Mouse (Mus musculus): ENCODE measurements around the gene Mrpl24. TPM values are rescaled to one million over a fixed set of nuclear protein-coding genes. Genes with fewer than 3 reads are reported as not detected.
"Not testable (repeated sequence)": the region's sequence is repeated elsewhere in the genome, so short reads cannot be mapped to it uniquely, and the experiment has no call there.

Gene Mrpl24
- 10 to 100 TPM; 36.7 to 42.3 TPM for total RNA-seq (2021)
- long read RNA-seq, experiment 1, transcript Mrpl24-201 (6 exons, 1,226 nt) = minor isoform, 9 of 266 reads
- long read RNA-seq, experiment 1, transcript Mrpl24-204 (6 exons, 1,115 nt) = minor isoform, 5 of 266 reads
- long read RNA-seq, experiment 1, transcript Mrpl24-202 (6 exons, 1,339 nt) = major isoform, 31 of 266 reads
- long read RNA-seq, experiment 1, partial matches to known transcripts = 0 of 266 reads
- long read RNA-seq, experiment 1, other reads (novel, unspliced or antisense) = 221 of 266 reads
- long read RNA-seq, experiment 2, transcript Mrpl24-201 (6 exons, 1,226 nt) = minor isoform, 18 of 422 reads
- long read RNA-seq, experiment 2, transcript Mrpl24-202 (6 exons, 1,339 nt) = major isoform, 38 of 422 reads
- long read RNA-seq, experiment 2, transcript Mrpl24-204 (6 exons, 1,115 nt) = minor isoform, 5 of 422 reads
- long read RNA-seq, experiment 2, partial matches to known transcripts = 0 of 422 reads
- long read RNA-seq, experiment 2, other reads (novel, unspliced or antisense) = 360 of 422 reads

- intact Hi-C loops (cut with DNase I) = no loop called here
- DNase-seq = peak; percentile 47
Measured at GRCm38 (mm10) chr3:87919336-87920108, at the start of gene Mrpl24. Mrpl24 (plus strand) TSS chr3:87919506.

- intact Hi-C loops (cut with DNase I) = no loop called here
- DNase-seq = no peak
Measured at GRCm38 (mm10) chr3:87877730-87878129, 41.6 kb upstream of the Mrpl24 start.

GRCm38 (mm10) chr3:87884291-87884690, 35.0 kb upstream of the Mrpl24 start:
- DNase-seq = no peak
- intact Hi-C loops (cut with DNase I) = no loop called here

- DNase-seq = peak; percentile 12 to 28
- intact Hi-C loops (cut with DNase I) = no loop called here
Measured at GRCm38 (mm10) chr3:87884708-87885251, 34.5 kb upstream of the Mrpl24 start.

GRCm38 (mm10) chr3:87885281-87886003, 33.9 kb upstream of the Mrpl24 start, which contains the start of gene Prcc:
Prcc (minus strand) TSS chr3:87885608.
- intact Hi-C loops (cut with DNase I) = no loop called here
- peak; percentile 77 to 81 for DNase-seq

GRCm38 (mm10) chr3:87886004-87886365, 33.3 kb upstream of the Mrpl24 start:
- peak in 1 of 2 experiments; percentile 36 for DNase-seq
- intact Hi-C loops (cut with DNase I) = no loop called here

GRCm38 (mm10) chr3:87886416-87886815, 32.9 kb upstream of the Mrpl24 start:
- no peak for DNase-seq
- intact Hi-C loops (cut with DNase I) = no loop called here

GRCm38 (mm10) chr3:87887400-87887799, 31.9 kb upstream of the Mrpl24 start:
- intact Hi-C loops (cut with DNase I); DNase-seq: not testable (repeated sequence)

- intact Hi-C loops (cut with DNase I) = no loop called here
- DNase-seq = no peak
Measured at GRCm38 (mm10) chr3:87891481-87891880, 27.8 kb upstream of the Mrpl24 start.

- intact Hi-C loops (cut with DNase I) = no loop called here
- no peak for DNase-seq
Measured at GRCm38 (mm10) chr3:87893367-87893905, 25.9 kb upstream of the Mrpl24 start.

GRCm38 (mm10) chr3:87899266-87899665, 20.0 kb upstream of the Mrpl24 start:
- no peak for DNase-seq
- intact Hi-C loops (cut with DNase I) = no loop called here

- intact Hi-C loops (cut with DNase I) = no loop called here
- no peak for DNase-seq
Measured at GRCm38 (mm10) chr3:87899776-87900175, 19.5 kb upstream of the Mrpl24 start.

- DNase-seq = no peak
- intact Hi-C loops (cut with DNase I) = no loop called here
Measured at GRCm38 (mm10) chr3:87901036-87901624, 18.2 kb upstream of the Mrpl24 start.

GRCm38 (mm10) chr3:87901959-87902358, 17.3 kb upstream of the Mrpl24 start:
- intact Hi-C loops (cut with DNase I); DNase-seq: not testable (repeated sequence)

GRCm38 (mm10) chr3:87903821-87904220, 15.5 kb upstream of the Mrpl24 start:
- intact Hi-C loops (cut with DNase I) = no loop called here
- DNase-seq = no peak

- DNase-seq = peak; percentile 90 to 92
- intact Hi-C loops (cut with DNase I) = no loop called here
Measured at GRCm38 (mm10) chr3:87905880-87906485, 13.3 kb upstream of the Mrpl24 start, which contains the start of gene Hdgf. Hdgf (plus strand) TSS chr3:87906321.

- DNase-seq = peak; percentile 72 to 75
- intact Hi-C loops (cut with DNase I) = no loop called here
Measured at GRCm38 (mm10) chr3:87906601-87906980, 12.7 kb upstream of the Mrpl24 start.

GRCm38 (mm10) chr3:87906981-87907857, 12.1 kb upstream of the Mrpl24 start:
- intact Hi-C loops (cut with DNase I) = no loop called here

More at GRCm38 (mm10) chr3:87906981-87907857, 12.1 kb upstream of the Mrpl24 start:
- peak; percentile 31 to 43 for DNase-seq
